ENCODE assay signal across 8 mouse cellular contexts in the genomic region with DNA sequence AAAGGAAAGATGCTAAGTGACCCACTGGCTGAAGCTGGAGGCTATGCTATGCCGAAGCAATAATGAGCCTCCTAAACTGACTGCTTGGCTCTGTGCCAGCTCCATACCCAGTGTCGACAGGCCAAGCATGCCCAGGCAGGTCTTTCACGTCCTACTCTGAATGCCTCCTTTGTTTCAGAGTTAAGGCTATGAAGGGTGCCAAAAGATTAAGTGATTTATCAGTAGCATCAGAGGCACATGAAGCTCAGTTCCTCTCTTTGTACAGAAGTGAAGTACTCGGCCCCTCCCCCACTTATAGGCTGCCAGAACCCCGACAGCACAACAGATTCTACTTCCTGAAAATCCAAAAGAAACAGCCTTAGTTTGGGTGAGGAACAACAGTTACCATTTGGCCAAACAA. TPM values are rescaled to one million over a fixed set of nuclear protein-coding genes. Genes with fewer than 3 reads are reported as not detected.
A peak's percentile ranks its signal among the peaks of the same experiment; 100 is the strongest.
DNase-seq lines count a peak whose midpoint lies in the region; ATAC-seq and TF ChIP-seq lines count a peak whose summit lies in the region.

No protein-coding gene starts in this region.

- H3K4me1 ChIP-seq in cerebellum, adult 2 months (ENCODE audit: control insufficient read depth, insufficient read depth, low read length) = no peaks in the 10 kb centered on the region
- peaks cover 12 to 31% of the 10 kb centered on the region in 2 experiments for H3K4me1 ChIP-seq in MEL (ENCODE audit: control insufficient read depth in 1 of 2, insufficient read depth in 2 of 2, low read length in 2 of 2)
- H3K4me1 ChIP-seq in forebrain, embryonic 12.5 days = peaks cover 45% of the 10 kb centered on the region
- peaks cover 17% of the 10 kb centered on the region for H3K4me1 ChIP-seq in hindbrain, embryonic 14.5 days (replicated peaks; ENCODE audit: control insufficient read depth, insufficient read depth, low read length)
- peaks cover 29% of the 10 kb centered on the region for H3K4me1 ChIP-seq in liver, embryonic 11.5 days (replicated peaks; ENCODE audit: control insufficient read depth, insufficient read depth, low read length)
- H3K4me1 ChIP-seq in neural tube, embryonic 13.5 days (replicated peaks) = peaks cover 46% of the 10 kb centered on the region

- TF ChIP-seq POLR2A in cerebellum, adult 2 months (IDR thresholded peaks at IDR 0.05; ENCODE audit: borderline replicate concordance, insufficient read depth, low read length) = no peak
- no peak; a peak in 1 of 4 replicates for TF ChIP-seq POLR2A in MEL (IDR thresholded peaks at IDR 0.05; ENCODE audit: control insufficient read depth in 1 of 2, insufficient read depth in 1 of 2, low read depth in 1 of 2, low read length in 2 of 2, poor library complexity in 1 of 2)

- peak overlapping the region; percentile 25 for H3K9ac ChIP-seq in MEL (ENCODE audit: control insufficient read depth, low read depth, low read length, poor library complexity, severe bottlenecking)
- H3K9ac ChIP-seq in forebrain, embryonic 12.5 days = no peak overlapping the region
- no peak overlapping the region for H3K9ac ChIP-seq in hindbrain, embryonic 14.5 days
- no peak overlapping the region for H3K9ac ChIP-seq in liver, embryonic 11.5 days (ENCODE audit: low read depth, low read length)
- H3K9ac ChIP-seq in neural tube, embryonic 13.5 days = no peak overlapping the region

- H3K4me2 ChIP-seq in forebrain, embryonic 12.5 days = peak overlapping the region; percentile 30
- 0 out of 2 replicates have a peak overlapping the region, but pooled peaks have one; percentile 6 for H3K4me2 ChIP-seq in hindbrain, embryonic 14.5 days (replicated peaks)
- peak overlapping the region; percentile 33 for H3K4me2 ChIP-seq in liver, embryonic 11.5 days
- peak overlapping the region; percentile 9; the same call in 1 of the 2 replicates for H3K4me2 ChIP-seq in neural tube, embryonic 13.5 days

- TF ChIP-seq CTCF in cerebellum, adult 2 months (IDR thresholded peaks at IDR 0.05; ENCODE audit: borderline replicate concordance, insufficient read depth, low read depth, low read length) = no peak
- no peak for TF ChIP-seq CTCF in MEL (IDR thresholded peaks at IDR 0.05 in 2 of 3, conservative IDR thresholded peaks at IDR 0.05 in 1 of 3; ENCODE audit: control insufficient read depth in 1 of 3, insufficient read depth in 1 of 3, low read depth in 2 of 3, low read length in 3 of 3, poor library complexity in 1 of 3, severe bottlenecking in 1 of 3)

- peak; percentile 41 to 58 for DNase-seq in cerebellum, postnatal 14 days
- no peak for DNase-seq in cerebellum, adult 2 months
- DNase-seq in MEL (ENCODE audit: low read depth, low spot score) = peak; percentile 93
- DNase-seq in hindbrain, embryonic 14.5 days (ENCODE audit: low spot score) = peak; percentile 63
- no peak for DNase-seq in liver, embryonic 11.5 days (ENCODE audit: low spot score)
- no peak for DNase-seq in ovary, postnatal 14 days (ENCODE audit: low spot score)

- H3K27me3 ChIP-seq in cerebellum, adult 2 months (ENCODE audit: control insufficient read depth, insufficient read depth, low read length) = no peaks in the 10 kb centered on the region
- H3K27me3 ChIP-seq in MEL (ENCODE audit: control insufficient read depth in 1 of 2, insufficient read depth in 2 of 2, low read length in 2 of 2) = no peaks in the 10 kb centered on the region
- no peaks in the 10 kb centered on the region for H3K27me3 ChIP-seq in forebrain, embryonic 12.5 days
- H3K27me3 ChIP-seq in hindbrain, embryonic 14.5 days (ENCODE audit: control insufficient read depth, insufficient read depth, low read length) = no peaks in the 10 kb centered on the region
- H3K27me3 ChIP-seq in liver, embryonic 11.5 days (replicated peaks; ENCODE audit: control insufficient read depth, insufficient read depth, low read length) = no peaks in the 10 kb centered on the region
- no peaks in the 10 kb centered on the region for H3K27me3 ChIP-seq in neural tube, embryonic 13.5 days

- no peaks in the 10 kb centered on the region for H3K9me3 ChIP-seq in MEL (replicated peaks; ENCODE audit: insufficient read depth, low read length)
- no peaks in the 10 kb centered on the region for H3K9me3 ChIP-seq in forebrain, embryonic 12.5 days
- no peaks in the 10 kb centered on the region for H3K9me3 ChIP-seq in hindbrain, embryonic 14.5 days (ENCODE audit: control insufficient read depth, low read length)
- peaks cover 3% of the 10 kb centered on the region; the same call in 1 of the 2 replicates for H3K9me3 ChIP-seq in liver, embryonic 11.5 days (ENCODE audit: control insufficient read depth, low read length)
- no peaks in the 10 kb centered on the region for H3K9me3 ChIP-seq in neural tube, embryonic 13.5 days

- H3K4me3 ChIP-seq in cerebellum, adult 2 months (replicated peaks; ENCODE audit: insufficient read depth, low read depth, low read length) = no peak overlapping the region
- H3K4me3 ChIP-seq in MEL (ENCODE audit: control insufficient read depth in 1 of 2, insufficient read depth in 1 of 2, low read depth in 2 of 2, low read length in 2 of 2) = no peak overlapping the region; a peak in 1 of 4 replicates
- no peak overlapping the region for H3K4me3 ChIP-seq in forebrain, embryonic 12.5 days (replicated peaks)
- no peak overlapping the region for H3K4me3 ChIP-seq in hindbrain, embryonic 14.5 days (replicated peaks; ENCODE audit: low read length)
- no peak overlapping the region for H3K4me3 ChIP-seq in liver, embryonic 11.5 days (ENCODE audit: low read depth, low read length)
- H3K4me3 ChIP-seq in neural tube, embryonic 13.5 days = no peak overlapping the region

- TF ChIP-seq EP300 in MEL (IDR thresholded peaks at IDR 0.05; ENCODE audit: low read depth in 1 of 2, low read length in 2 of 2) = peak; percentile 84 to 91

- peaks cover 23% of the 10 kb centered on the region for H3K79me2 ChIP-seq in MEL (ENCODE audit: control insufficient read depth, insufficient read depth, low read length, poor library complexity)

- H3K27ac ChIP-seq in cerebellum, adult 2 months (ENCODE audit: insufficient read depth, low read length) = no peak overlapping the region
- peak overlapping the region; percentile 70 for H3K27ac ChIP-seq in MEL (ENCODE audit: control insufficient read depth, low read depth, low read length)
- peak overlapping the region; percentile 89 for H3K27ac ChIP-seq in forebrain, embryonic 12.5 days
- H3K27ac ChIP-seq in hindbrain, embryonic 14.5 days = peak overlapping the region; percentile 59
- peak overlapping the region; percentile 32; the same call in 1 of the 2 replicates for H3K27ac ChIP-seq in liver, embryonic 11.5 days (ENCODE audit: low read depth, low read length)
- peak overlapping the region; percentile 69 for H3K27ac ChIP-seq in neural tube, embryonic 13.5 days (replicated peaks)

- peaks cover 0 to 33% of the 10 kb centered on the region in 2 experiments; a peak in 2 of 4 replicates for H3K36me3 ChIP-seq in MEL (ENCODE audit: control insufficient read depth in 1 of 2, insufficient read depth in 2 of 2, low read length in 2 of 2)
- peaks cover 28% of the 10 kb centered on the region for H3K36me3 ChIP-seq in forebrain, embryonic 12.5 days (replicated peaks)
- H3K36me3 ChIP-seq in hindbrain, embryonic 14.5 days (replicated peaks; ENCODE audit: control insufficient read depth, insufficient read depth) = no peaks in the 10 kb centered on the region
- H3K36me3 ChIP-seq in liver, embryonic 11.5 days (ENCODE audit: control insufficient read depth, insufficient read depth, low read length) = peaks cover 26% of the 10 kb centered on the region
- peaks cover 7% of the 10 kb centered on the region; the same call in 1 of the 2 replicates for H3K36me3 ChIP-seq in neural tube, embryonic 13.5 days

- ATAC-seq in forebrain, embryonic 12.5 days (ENCODE audit: low FRiP score) = peak; percentile 55
- ATAC-seq in hindbrain, embryonic 14.5 days (ENCODE audit: low FRiP score) = peak; percentile 55
- ATAC-seq in liver, embryonic 11.5 days (replicated peaks; ENCODE audit: low FRiP score) = no peak
- ATAC-seq in neural tube, embryonic 13.5 days (ENCODE audit: low read depth) = peak; percentile 54

- 4% methylated on average over 5 of the region's 5 CpGs for WGBS in cerebellum, adult 2 months
- WGBS in forebrain, embryonic 12.5 days = 6% methylated on average over 5 of the region's 5 CpGs
- WGBS in hindbrain, embryonic 14.5 days = 15% methylated on average over 5 of the region's 5 CpGs
- 22% methylated on average over 5 of the region's 5 CpGs for WGBS in liver, embryonic 11.5 days
- 9% methylated on average over 5 of the region's 5 CpGs for WGBS in neural tube, embryonic 13.5 days

- TF ChIP-seq RAD21 in MEL (IDR thresholded peaks at IDR 0.05; ENCODE audit: low read depth, low read length) = no peak

TF ChIP-seq in MEL, 35 proteins besides CTCF, POLR2A, EP300 and RAD21 (continues in another document):
- no peak for TF ChIP-seq POLR2AphosphoS2 (IDR thresholded peaks at IDR 0.05; ENCODE audit: low read length)
- TF ChIP-seq SIN3A (IDR thresholded peaks at IDR 0.05; ENCODE audit: low read length) = peak; percentile 84
- TF ChIP-seq GATA1 (IDR thresholded peaks at IDR 0.05; ENCODE audit: low read depth, low read length) = peak; percentile 92
- TF ChIP-seq HCFC1 (IDR thresholded peaks at IDR 0.05; ENCODE audit: low read depth, low read length) = peak; percentile 66
- no peak for TF ChIP-seq GABPA (IDR thresholded peaks at IDR 0.05; ENCODE audit: low read depth, low read length)
- no peak for TF ChIP-seq ZC3H11A (IDR thresholded peaks at IDR 0.05; ENCODE audit: low read depth, low read length)

RNA-seq across cellular contexts. Expression of gene Ncaph, which starts 3.2 kb away (rescaled TPM):
- 1.1 and 2.0 TPM in 2 replicates for polyA plus RNA-seq in cerebellum, adult 2 months (2012; rRNA removed)
- 37.5 and 41.5 TPM in 2 replicates for total RNA-seq in MEL (2012; rRNA removed)
- polyA plus RNA-seq in MEL (2012; ENCODE audit: insufficient read depth in 1 of 2, insufficient read length in 2 of 2, low read depth in 1 of 2, low replicate concordance in 2 of 2, missing spikeins in 1 of 2) = 10 to 100 TPM in 1 of 2 experiments, not detected in 1; 49.4 TPM
- 105 and 111 TPM in 2 replicates for polyA plus RNA-seq in forebrain, embryonic 12.5 days (2016; fragmentation: Nextera tagmentation; extraction: Ambion mirVana)
- 17.8 and 20.0 TPM in 2 replicates for polyA plus RNA-seq in hindbrain, embryonic 14.5 days (2014; fragmentation: Nextera tagmentation; extraction: Ambion mirVana)
- polyA plus RNA-seq in liver, embryonic 11.5 days (2014; fragmentation: Nextera tagmentation; extraction: Ambion mirVana) = 89.9 and 105 TPM in 2 replicates
- 19.8 and 21.2 TPM in 2 replicates for polyA plus RNA-seq in neural tube, embryonic 13.5 days (2015; fragmentation: Nextera tagmentation; extraction: Ambion mirVana)

RNA-seq across cellular contexts. Expression of gene Itpripl1, which starts 6.3 kb away (rescaled TPM):
- 1.2 and 2.0 TPM in 2 replicates for polyA plus RNA-seq in cerebellum, adult 2 months (2012; rRNA removed)
- total RNA-seq in MEL (2012; rRNA removed) = 20.6 and 22.7 TPM in 2 replicates
- polyA plus RNA-seq in MEL (2012; ENCODE audit: insufficient read depth in 1 of 2, insufficient read length in 2 of 2, low read depth in 1 of 2, low replicate concordance in 2 of 2, missing spikeins in 1 of 2) = 10 to 100 TPM in 1 of 2 experiments, not detected in 1; 27.3 TPM
- polyA plus RNA-seq in forebrain, embryonic 12.5 days (2016; fragmentation: Nextera tagmentation; extraction: Ambion mirVana) = 19.2 and 19.4 TPM in 2 replicates
- polyA plus RNA-seq in hindbrain, embryonic 14.5 days (2014; fragmentation: Nextera tagmentation; extraction: Ambion mirVana) = 9.7 and 12.4 TPM in 2 replicates
- 32.1 and 33.4 TPM in 2 replicates for polyA plus RNA-seq in liver, embryonic 11.5 days (2014; fragmentation: Nextera tagmentation; extraction: Ambion mirVana)
- 15.0 and 16.4 TPM in 2 replicates for polyA plus RNA-seq in neural tube, embryonic 13.5 days (2015; fragmentation: Nextera tagmentation; extraction: Ambion mirVana)

Comparison
In these comparisons a context has a peak if more than half of its experiments do, and no peak if none do; other contexts are left out.
1. DNase-seq: peak in cerebellum, postnatal 14 days (2 of 2), MEL (single experiment) and hindbrain, embryonic 14.5 days (single experiment); none in cerebellum, adult 2 months (0 of 2), liver, embryonic 11.5 days (single experiment) and ovary, postnatal 14 days (single experiment).
2. Peak in every context shown above with its lines, with median percentiles within 50 percentile points of each other: H3K4me2 ChIP-seq.